Mouse (Mus musculus) embryonic fibroblast, embryonic 13.5 days (primary cell): Measurements from ENCODE around the gene Pzp.

Source experiments
- CTCF ChIP-seq: IDR thresholded peaks from 2 replicates; pipeline ENCODE4 v1.5.1; 2011; ENCODE audit warnings: mild to moderate bottlenecking, control low read depth, low read length, moderate library complexity, borderline replicate concordance; ENCODE audit not compliant: insufficient read depth
- POLR2A ChIP-seq: IDR thresholded peaks from 2 replicates; pipeline ENCODE4 v1.6.1; 2011; ENCODE audit warnings: low read depth, mild to moderate bottlenecking, control low read depth, low read length, moderate library complexity

GRCm38 (mm10) chr6:128504743-128505142 lies 21.8 kb downstream of the Pzp start:
- no peak for TF ChIP-seq CTCF
- no peak for TF ChIP-seq POLR2A
